Mouse (Mus musculus) testis, postnatal 10 days (tissue): ENCODE measurements at regions not wholly inside any gene's neighbourhood (a gene's known extent, or its start where the extent isn't known, plus 50 kb on each side); places are given as distances from the start of the nearest gene placed in this dataset.

Source experiments
- DNase-seq: peaks from one replicate; pipeline ENCODE4 v3.0.0; 2021; ENCODE audit warnings: low spot score

- no peak for DNase-seq
These were observed 134.7 kb upstream of the N4bp1 start for GRCm38 (mm10) chr8:87019795-87020194.

DNA sequence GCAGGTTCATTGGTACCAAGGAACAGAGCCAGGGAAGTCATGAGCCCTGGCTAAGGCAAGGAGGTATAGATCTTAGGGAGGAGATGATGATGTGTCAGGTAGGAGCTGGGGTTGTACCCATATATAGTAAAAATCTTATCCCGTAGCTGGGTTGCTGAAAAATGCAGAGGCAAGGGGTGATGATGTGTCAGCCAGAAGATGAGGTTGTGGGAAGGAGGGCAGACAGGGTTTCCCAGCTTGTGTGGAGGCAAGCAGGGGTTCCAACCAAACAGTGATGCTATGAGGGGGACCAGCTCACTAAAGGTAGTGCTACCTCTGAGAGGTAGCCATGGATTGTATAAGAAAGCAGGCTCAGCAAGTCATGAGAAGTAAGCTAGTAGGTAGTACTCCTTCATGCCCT lies 90.5 kb upstream of the N4bp1 start:
- no peak for DNase-seq

- DNase-seq, result peak; percentile 18
These were observed 86.7 kb upstream of the N4bp1 start for GRCm38 (mm10) chr8:86971736-86972135.

DNA sequence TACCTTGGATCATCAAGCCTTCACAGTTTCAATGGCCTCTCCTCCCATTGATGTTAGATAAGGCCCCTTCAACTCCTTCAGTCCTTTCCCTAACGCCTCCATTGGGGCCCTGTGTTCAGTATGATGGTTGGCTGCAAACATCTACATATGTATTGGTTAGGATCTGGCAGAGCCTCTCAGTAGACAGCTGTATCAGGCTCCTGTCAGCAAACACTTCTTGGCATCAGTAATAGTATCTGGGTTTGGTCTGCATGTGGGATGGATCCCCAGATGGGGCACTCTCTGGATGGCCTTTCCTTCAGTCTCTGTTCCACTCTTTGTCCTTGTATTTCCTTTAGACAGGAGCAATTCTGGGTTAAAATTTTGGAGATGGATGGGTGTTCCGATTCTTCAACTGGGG lies 84.0 kb upstream of the N4bp1 start:
- DNase-seq, result peak; percentile 6

DNA sequence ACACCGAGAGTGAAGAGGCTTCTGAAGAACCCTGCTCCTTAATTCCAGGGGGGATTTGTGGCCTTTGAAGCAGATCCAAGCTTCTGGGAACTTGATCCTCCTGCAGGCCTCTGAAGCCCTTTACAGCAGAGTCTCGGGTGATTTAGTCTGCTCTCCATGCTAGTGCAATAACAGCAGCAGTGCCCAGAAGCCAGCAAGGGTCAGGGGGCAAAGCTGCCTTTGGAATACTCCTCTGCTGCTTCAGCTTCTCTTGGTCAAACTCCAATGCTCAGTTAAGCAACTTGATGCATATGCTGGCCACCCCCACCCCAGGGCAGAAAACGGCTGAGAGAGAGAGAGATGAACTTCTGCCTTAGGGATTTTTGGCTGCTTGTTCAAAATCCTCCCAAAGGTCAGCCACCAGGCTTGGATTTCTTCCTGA lies 82.8 kb upstream of the N4bp1 start:
- peak; percentile 29 for DNase-seq

DNA sequence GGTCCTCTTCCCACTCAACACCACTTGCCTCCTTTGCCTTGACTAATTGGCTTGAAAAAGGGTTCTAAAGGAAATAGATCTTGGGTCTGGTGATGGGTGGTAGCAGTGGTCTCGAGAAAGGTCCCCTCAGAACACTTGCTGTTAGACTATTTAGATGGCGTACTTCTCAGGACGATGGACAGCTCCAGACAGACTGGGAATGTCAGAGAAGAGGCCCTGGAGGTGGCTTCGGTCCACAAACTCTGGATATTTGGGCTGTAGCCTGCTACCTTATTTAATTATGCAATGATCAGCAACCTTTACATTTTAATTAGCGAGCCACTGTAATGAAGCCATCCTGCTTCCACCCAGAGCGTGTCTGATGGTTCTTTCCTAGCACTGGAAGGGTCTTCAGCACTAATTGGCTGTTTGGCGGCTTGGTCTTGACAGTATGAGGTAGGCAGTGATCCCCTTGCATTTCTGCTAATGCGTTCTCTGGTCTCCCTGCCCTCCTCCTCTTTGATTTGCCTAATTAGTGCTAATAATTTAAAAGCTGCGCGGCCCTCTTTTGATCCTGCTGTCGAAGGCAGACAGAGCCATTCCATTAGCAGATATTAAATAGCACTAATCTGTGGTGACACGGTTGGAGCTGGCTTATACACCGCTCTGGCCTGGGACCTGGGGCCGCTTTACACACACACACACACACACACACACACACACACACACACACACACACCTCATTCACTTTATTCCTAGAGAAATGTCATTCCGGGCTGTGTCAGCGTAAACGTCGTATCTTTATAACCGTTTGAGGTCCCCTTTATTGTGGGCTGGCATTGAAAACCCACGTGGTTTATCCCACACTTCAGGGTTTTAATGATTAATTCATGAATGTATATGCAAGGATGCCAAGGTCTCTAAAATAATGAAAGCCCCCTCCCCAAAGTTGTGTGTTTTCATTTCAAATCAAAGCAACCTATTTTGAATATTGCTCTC lies 76.4 kb upstream of the N4bp1 start:
- DNase-seq, result no peak
